Mouse (Mus musculus) cerebral cortex, adult 2 months (tissue): ENCODE results near the gene Pabpc1l.

Source experiments
- WGBS: fragments of 180-500 bp; shearing (Covaris S2); methylation state at CpG from one replicate; pipeline ENCODE4 v1.1.7; 2018; 5-methylcytosine and 5-hydroxymethylcytosine counted together

Gene Pabpc1l

GRCm38 (mm10) chr2:164083609-164084341 is 58.5 kb downstream of the Pabpc1l start:
- WGBS = 87% methylated on average over 19 of the region's 19 CpGs

- 77% methylated on average over 7 of the region's 7 CpGs for WGBS
These were observed 59.1 kb downstream of the Pabpc1l start for GRCm38 (mm10) chr2:164084342-164084700.

- WGBS = 80% methylated on average over 6 of the region's 6 CpGs
These were observed 62.3 kb downstream of the Pabpc1l start for GRCm38 (mm10) chr2:164087416-164088017.

- 58% methylated on average over 4 of the region's 4 CpGs for WGBS
These were observed 64.3 kb downstream of the Pabpc1l start for GRCm38 (mm10) chr2:164089508-164089907.

GRCm38 (mm10) chr2:164094152-164094551 is 68.9 kb downstream of the Pabpc1l start:
- 68% methylated on average over 7 of the region's 7 CpGs for WGBS

GRCm38 (mm10) chr2:164098603-164099250 is 73.5 kb downstream of the Pabpc1l start:
- 61% methylated on average over 11 of the region's 11 CpGs for WGBS
